Mouse (Mus musculus): Measurements from ENCODE around the gene Gm20696.

The Gm20696 gene

DNA sequence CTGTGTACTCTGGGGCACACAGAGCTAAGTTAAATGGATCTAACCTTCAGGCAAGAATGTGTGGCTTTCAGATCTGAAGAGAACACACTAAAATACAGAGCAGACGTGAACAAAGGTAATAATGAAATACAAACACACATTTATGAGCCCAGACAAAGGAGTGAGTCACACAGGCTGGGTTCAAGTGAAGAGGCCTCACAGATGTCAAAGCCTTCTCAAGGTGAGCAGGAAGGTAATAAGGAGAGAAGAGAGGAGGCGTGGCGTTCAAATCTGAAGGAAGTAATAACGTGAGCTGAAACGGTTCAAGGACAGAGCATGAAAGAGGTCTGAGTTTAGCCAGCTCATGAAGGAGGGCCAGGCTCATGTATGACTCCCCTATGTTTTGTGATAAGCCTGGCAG lies 445.4 kb downstream of the Gm20696 start:
- DNase-seq (ENCODE audit: low read depth in 1 of 2, low spot score in 2 of 2): no peak

DNA sequence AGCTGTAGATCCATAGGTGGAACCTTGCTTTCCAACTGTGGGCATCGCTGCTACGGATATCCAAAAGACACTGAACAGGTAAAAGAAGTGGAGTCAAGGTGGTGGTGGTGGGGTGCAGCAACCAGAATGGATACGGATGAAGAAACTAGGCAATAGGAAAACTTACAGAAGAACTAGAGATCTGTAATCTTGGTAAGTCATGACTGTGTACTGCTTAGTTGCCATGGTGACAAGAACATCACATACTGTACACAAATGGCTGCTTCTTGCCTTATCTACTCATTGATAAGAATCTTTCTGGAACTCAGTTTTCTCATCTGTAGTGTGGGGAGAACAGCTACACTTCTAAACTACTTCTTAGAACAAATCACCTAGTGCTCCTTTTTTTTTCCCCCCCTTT lies 446.1 kb downstream of the Gm20696 start:
- no peak for DNase-seq (ENCODE audit: low read depth in 1 of 2, low spot score in 2 of 2)

DNA sequence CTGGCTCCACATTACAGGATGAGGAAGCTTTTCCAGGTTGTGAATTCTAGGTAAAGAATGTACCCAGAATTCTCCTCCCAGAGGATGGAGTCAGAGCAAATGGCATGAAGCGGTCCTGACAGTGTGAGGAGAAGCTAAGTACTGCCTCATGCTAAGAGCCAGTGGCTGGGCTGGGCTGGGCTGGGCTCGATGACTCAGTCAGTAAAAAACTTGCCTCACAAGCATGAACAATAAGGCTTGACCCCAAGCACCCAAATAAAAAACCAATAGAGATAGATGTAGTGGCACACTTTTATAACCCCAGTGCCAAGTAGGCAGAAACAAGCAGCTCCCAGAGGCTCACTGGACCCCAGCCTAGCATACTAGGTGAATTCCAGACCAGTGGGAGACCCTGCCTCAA lies 448.8 kb downstream of the Gm20696 start:
- DNase-seq (ENCODE audit: low read depth in 1 of 2, low spot score in 2 of 2): no peak

DNA sequence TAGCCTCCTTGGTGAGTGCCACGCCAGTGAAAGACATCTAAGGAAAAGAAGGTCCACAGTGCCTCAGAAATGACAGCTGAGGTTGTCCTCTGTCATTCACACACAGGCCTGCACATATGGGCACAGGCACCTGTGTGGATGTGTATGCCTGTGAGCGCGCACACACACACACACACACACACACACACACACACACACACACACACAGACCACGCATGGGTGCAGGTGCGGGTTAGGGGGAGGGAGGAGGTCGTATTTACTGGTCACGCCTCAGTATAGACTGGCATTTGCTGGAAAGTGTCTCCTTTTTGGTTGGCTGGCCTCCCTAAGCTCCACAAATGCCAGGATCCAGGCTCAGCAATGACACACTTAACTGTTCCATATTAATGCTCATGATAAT lies 449.4 kb downstream of the Gm20696 start:
- no peak for DNase-seq (ENCODE audit: low read depth in 1 of 2, low spot score in 2 of 2)

DNA sequence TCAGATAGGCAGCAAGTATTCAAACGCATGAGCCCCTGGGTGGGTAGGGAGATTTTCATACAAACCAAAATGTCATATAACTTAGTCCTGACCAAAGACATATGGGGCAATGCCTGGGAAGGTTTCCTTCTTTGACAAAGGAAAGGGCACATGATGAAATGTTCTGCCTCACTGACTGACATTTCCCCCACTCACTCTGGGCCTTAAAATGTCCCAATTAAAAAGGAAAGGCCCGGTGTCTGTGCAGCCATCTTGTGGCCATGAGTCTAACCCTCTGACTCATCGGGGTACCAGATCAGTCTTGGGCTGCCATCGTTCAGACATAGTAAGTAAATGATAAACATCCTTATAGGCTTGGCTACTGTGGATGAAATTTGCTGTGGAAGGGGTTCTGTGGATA lies 454.1 kb downstream of the Gm20696 start:
- DNase-seq (ENCODE audit: low read depth in 1 of 2, low spot score in 2 of 2): no peak

DNA sequence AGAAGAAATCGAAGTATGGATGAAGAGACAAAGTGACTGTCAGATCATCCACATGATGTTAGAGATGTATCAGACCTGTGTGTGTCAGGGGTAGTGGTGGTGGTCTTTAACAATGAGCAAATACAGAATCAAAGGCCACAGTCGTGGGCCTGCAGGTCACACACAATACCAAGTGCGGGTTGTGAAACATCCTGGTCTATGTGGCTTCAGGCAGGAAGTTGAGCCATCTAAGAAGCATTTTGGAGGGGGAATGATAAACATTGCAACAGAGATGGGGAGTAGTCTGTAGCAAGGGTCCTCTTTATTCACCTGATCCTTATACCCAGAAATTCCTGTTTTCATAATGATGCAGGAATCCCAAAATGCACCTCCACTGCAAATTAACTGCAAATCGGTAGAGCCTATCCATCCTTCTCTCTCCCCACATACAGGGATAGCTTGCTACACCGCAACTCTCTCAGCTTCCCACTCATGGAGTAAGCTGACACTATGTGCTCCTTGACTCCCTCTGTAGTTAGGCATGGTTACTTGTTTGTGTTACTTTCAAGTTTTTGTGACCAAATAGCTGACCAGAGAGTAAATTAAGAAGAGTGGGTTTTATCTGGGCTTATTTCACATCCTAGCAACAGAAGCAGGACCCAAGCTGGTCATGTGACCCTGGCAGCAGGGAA lies 454.8 kb downstream of the Gm20696 start:
- DNase-seq (ENCODE audit: low read depth in 1 of 2, low spot score in 2 of 2): no peak

DNA sequence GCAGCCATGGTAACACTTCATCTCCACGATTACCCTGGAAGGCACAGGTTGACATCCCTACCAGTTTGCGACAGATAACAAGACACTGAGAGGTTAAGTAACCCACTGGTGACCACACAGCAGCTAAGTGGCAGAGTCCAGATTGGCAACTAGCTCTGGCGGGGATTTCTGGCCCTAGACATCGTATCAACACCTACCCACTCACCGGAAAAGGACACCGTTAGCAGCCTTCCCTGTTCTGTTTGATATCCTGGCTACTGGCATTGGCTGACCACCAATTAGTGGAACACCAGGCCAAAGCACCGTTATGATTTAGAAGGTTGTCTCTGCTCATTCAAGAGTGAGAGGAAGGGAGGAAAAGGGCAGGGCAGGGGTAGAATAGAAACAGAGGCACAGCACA lies 456.4 kb downstream of the Gm20696 start:
- no peak for DNase-seq (ENCODE audit: low read depth in 1 of 2, low spot score in 2 of 2)
